Mouse (Mus musculus) kidney, postnatal 0 days (tissue): Measurements from ENCODE around the gene Mchr1. TPM values are rescaled to one million over a fixed set of nuclear protein-coding genes. Genes with fewer than 3 reads are reported as not detected.

Source experiments
- ATAC-seq: fragments of 200-750 bp; cut with Nextera tagmentation; replicated peaks from 2 replicates; pipeline ENCODE4 v1.8.0; 2017; ENCODE audit warnings: low read depth, moderate number of reproducible peaks, moderate TSS enrichment, moderate library complexity; ENCODE audit not compliant: low FRiP score
- DNase-seq: peaks from one replicate; pipeline ENCODE4 v3.0.0-alpha.2; 2016; ENCODE audit warnings: low spot score
- H3K27ac ChIP-seq: fragments of 300-500 bp; sonication (generic); 2 replicates; pipeline ENCODE4 v1.5.1; 2014; ENCODE audit warnings: mild to moderate bottlenecking
- H3K27me3 ChIP-seq: fragments of 300-500 bp; sonication (generic); 2 replicates; pipeline ENCODE4 v1.6.1; 2014; ENCODE audit warnings: low read length, mixed read lengths; ENCODE audit not compliant: insufficient read depth
- H3K36me3 ChIP-seq: fragments of 300-500 bp; sonication (generic); 2 replicates; pipeline ENCODE4 v1.6.1; 2014; ENCODE audit warnings: low read length, mixed read lengths; ENCODE audit not compliant: insufficient read depth
- H3K4me1 ChIP-seq: fragments of 300-500 bp; sonication (generic); replicated peaks from 2 replicates; pipeline ENCODE4 v1.6.1; 2014; ENCODE audit warnings: antibody characterized with exemption, low read length, mixed read lengths; ENCODE audit not compliant: insufficient read depth
- H3K4me2 ChIP-seq: fragments of 300-500 bp; sonication (generic); 2 replicates; pipeline ENCODE4 v1.6.1; 2014; ENCODE audit warnings: mild to moderate bottlenecking, low read length, moderate library complexity, mixed read lengths
- H3K4me3 ChIP-seq: fragments of 300-500 bp; sonication (generic); replicated peaks from 2 replicates; pipeline ENCODE4 v1.5.1; 2014; ENCODE audit warnings: low read depth, low read length
- H3K9ac ChIP-seq: fragments of 300-500 bp; sonication (generic); 2 replicates; pipeline ENCODE4 v1.6.1; 2014; ENCODE audit warnings: low read depth, low read length
- H3K9me3 ChIP-seq: fragments of 300-500 bp; sonication (generic); replicated peaks from 2 replicates; pipeline ENCODE4 v1.6.1; 2016; ENCODE audit warnings: low read length, inconsistent platforms, mixed read lengths
- CTCF ChIP-seq: IDR thresholded peaks from 2 replicates; pipeline ENCODE4 v1.5.1; 2016; ENCODE audit warnings: antibody characterized with exemption, low read depth, mild to moderate bottlenecking, moderate library complexity
- WGBS: fragments of 180-500 bp; shearing (Covaris S2); extraction: QIAGEN DNeasy Blood & Tissue Kit; methylation state at CpG from one replicate; pipeline ENCODE4 v1.1.7; 2014; 5-methylcytosine and 5-hydroxymethylcytosine counted together
- polyA plus RNA-seq: library from polyadenylated mRNA; unstranded; fragments of >200 nt; fragmentation: Nextera tagmentation; extraction: Ambion mirVana; gene quantifications from 2 replicates; pipeline ENCODE4 v1.2.1, GENCODE M21; 2015

The Mchr1 gene
- polyA plus RNA-seq, 1 experiment from 2014 or later: 0.78 TPM

DNA sequence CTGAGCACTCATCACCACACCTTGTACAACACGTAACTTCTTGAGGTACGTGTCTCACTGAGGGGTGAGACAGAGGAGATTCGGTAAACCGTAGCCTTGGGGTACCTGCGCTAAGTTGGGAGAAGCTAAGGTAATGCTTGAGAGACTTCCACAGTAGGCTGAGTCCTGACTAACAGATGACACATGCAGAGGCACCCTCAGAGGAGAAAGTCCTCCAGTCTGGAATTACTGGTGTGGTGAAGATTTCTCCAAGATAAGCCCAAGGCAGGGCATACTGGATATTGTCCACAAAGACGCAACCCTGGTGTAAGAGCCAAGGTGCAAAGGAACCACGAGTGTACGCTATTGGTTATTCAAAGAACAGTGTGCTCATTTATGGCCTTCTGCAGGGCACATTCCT, 42.4 kb upstream of the Mchr1 start:
- Histone ChIP-seq H3K36me3 (no peaks in the 10 kb centered on the region), H3K27me3 (no peaks in the 10 kb centered on the region), H3K9ac (no peak overlapping the region), H3K27ac (no peak overlapping the region), H3K9me3 (no peaks in the 10 kb centered on the region), H3K4me1 (0 out of 2 replicates have a peak, but pooled peaks cover 4% of the 10 kb centered on the region), H3K4me2 (no peak overlapping the region), H3K4me3 (no peak overlapping the region)
- WGBS: 82% methylated on average over 8 of the region's 8 CpGs
- TF ChIP-seq CTCF: no peak
- ATAC-seq (no peak), DNase-seq (no peak)

DNA sequence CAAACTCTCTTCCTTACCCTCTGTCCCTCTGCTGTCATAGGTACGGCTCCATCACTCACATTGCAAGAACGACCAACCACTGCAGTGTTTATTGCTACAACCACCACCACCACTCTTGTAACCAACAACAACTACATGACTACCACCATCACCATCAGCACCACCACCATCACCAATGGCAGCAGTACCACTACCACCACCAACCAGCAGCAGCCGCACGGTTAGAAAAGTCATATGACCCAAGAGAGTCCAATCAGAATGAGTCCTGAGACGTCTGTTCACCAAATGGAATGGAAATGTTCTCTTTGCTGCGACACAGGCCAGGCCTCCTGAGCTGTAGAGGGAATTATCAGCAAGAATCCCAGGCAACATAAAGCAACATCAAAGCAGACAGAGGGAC, 40.5 kb upstream of the Mchr1 start:
- 0 out of 2 replicates have a peak, but pooled peaks cover 4% of the 10 kb centered on the region for H3K4me1 ChIP-seq
- no peak overlapping the region for H3K4me2 ChIP-seq
- no peaks in the 10 kb centered on the region for H3K9me3 ChIP-seq
- ATAC-seq (no peak), DNase-seq (no peak)
- no peak for TF ChIP-seq CTCF
- 91% methylated on average over 6 of the region's 6 CpGs for WGBS
- H3K27ac ChIP-seq: no peak overlapping the region
- no peak overlapping the region for H3K9ac ChIP-seq
- H3K36me3 ChIP-seq: no peaks in the 10 kb centered on the region
- H3K27me3 ChIP-seq: no peaks in the 10 kb centered on the region
- H3K4me3 ChIP-seq: no peak overlapping the region

DNA sequence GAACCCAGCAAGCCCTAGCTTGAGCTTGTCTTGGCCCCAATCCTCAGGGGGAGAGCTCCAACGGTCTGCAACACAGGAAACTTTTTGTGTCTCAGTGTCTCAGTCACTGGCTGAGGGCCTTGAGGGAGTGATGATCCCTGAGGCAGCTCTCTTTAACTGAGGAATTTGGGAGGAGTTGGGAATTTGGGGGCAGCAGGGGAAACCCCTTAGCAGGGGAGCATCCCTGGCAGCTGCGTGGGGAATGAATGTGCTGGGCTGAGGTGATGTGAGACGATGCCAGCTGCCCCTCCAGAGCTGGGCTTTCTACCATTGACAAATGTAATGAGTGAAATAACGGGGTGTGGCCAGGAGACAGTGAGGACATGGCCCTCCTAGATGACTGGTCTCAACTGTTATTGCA, 39.9 kb upstream of the Mchr1 start:
- no peak for ATAC-seq
- Histone ChIP-seq H3K9ac (no peak overlapping the region), H3K36me3 (no peaks in the 10 kb centered on the region), H3K4me3 (no peak overlapping the region), H3K27ac (no peak overlapping the region), H3K4me2 (no peak overlapping the region), H3K4me1 (0 out of 2 replicates have a peak, but pooled peaks cover 4% of the 10 kb centered on the region), H3K9me3 (no peaks in the 10 kb centered on the region), H3K27me3 (no peaks in the 10 kb centered on the region)
- no peak for DNase-seq
- no peak for TF ChIP-seq CTCF
- WGBS: 43% methylated on average over 4 of the region's 4 CpGs

DNA sequence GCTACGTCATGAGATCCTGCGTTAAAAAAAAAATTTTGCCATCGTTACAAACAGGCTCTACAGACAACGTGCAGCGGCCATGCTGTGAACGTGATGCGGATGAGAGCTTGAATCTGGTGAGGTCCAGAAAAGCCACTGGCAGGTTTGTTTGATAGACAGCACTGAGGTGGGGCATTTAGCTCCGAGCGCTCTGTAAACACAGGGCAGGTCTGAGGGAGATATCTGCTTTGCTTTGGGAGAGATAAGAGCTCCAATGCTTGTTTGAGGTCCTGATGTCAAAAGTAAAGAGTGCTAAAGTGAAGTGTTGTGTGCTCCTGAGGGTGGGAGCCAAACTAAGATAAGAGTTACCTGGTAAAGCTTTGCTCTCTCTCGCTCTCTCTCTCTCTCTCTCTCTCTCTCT, 38.1 kb upstream of the Mchr1 start:
- WGBS: 87% methylated on average over 10 of the region's 10 CpGs
- no peak for ATAC-seq

DNA sequence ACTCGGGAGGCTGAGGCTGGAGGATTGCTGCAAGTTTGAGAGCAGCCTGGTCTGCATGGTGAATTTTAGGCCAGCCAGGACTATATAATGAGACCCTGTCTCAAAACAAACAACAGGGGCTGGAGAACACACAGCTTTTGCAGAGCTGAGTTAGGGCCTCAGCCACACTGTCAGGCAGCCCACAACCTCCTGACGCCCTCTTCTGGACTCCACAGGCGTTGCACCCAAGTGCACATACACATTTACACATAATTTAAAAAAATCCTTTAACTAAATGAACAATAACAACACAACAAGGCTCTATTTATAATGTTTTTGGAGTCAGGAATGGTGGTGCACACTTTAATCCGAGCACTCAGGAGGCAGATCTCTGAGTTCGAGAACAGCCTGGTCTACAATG, 36.9 kb upstream of the Mchr1 start:
- peak; percentile 30; the same call in 1 of the 2 replicates for TF ChIP-seq CTCF
- H3K9ac ChIP-seq: no peak overlapping the region
- no peak overlapping the region for H3K27ac ChIP-seq
- no peak for DNase-seq
- ATAC-seq: no peak
- no peak overlapping the region for H3K4me3 ChIP-seq
- no peaks in the 10 kb centered on the region for H3K9me3 ChIP-seq
- no peaks in the 10 kb centered on the region for H3K36me3 ChIP-seq
- no peaks in the 10 kb centered on the region for H3K27me3 ChIP-seq
- 92% methylated on average over 5 of the region's 5 CpGs for WGBS
- H3K4me2 ChIP-seq: no peak overlapping the region
- no peaks in the 10 kb centered on the region for H3K4me1 ChIP-seq

More for the DNA sequence above, 38.1 kb upstream of the Mchr1 start:
- TF ChIP-seq CTCF: no peak
- Histone ChIP-seq H3K4me1 (no peaks in the 10 kb centered on the region), H3K9ac (no peak overlapping the region), H3K4me3 (no peak overlapping the region), H3K4me2 (no peak overlapping the region), H3K27ac (no peak overlapping the region), H3K9me3 (no peaks in the 10 kb centered on the region), H3K36me3 (no peaks in the 10 kb centered on the region), H3K27me3 (no peaks in the 10 kb centered on the region)
- DNase-seq: no peak

DNA sequence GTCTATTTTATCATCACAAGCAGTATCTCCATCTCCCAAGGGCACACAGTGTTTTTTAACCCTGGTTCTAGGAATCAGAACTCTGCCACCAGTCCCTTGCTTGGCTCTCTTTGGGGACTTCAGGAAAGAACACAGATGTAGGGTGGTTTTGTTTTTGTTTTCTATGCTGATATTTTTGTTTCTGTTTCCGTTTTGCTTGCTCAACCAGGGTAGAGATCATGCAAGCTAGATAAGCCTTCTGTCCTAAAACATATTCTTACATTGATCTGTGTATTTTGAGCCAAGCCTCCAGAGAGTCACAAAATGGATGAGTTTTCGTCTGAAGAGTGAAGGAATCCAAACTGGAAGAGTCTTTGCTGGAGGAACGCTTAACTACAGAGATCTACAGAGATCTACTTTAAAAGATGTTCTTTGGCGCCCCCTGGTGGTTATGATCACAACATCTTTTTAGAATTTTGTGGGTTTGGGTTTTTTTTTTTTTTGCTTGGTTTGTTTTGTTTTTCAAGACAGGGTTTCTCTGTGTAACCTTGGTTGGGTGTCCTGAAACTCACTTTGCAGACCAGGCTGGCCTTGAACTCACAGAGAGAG, 35.8 kb upstream of the Mchr1 start:
- WGBS: 17% methylated on average over 4 of the region's 4 CpGs
- TF ChIP-seq CTCF: peak; percentile 75
- ATAC-seq (no peak), DNase-seq (peak; percentile 95)
- Histone ChIP-seq H3K4me1 (no peaks in the 10 kb centered on the region), H3K9ac (no peak overlapping the region), H3K27ac (peak overlapping the region; percentile 20; the same call in 1 of the 2 replicates), H3K4me2 (no peak overlapping the region; the same call in 1 of the 2 replicates), H3K9me3 (no peaks in the 10 kb centered on the region), H3K4me3 (no peak overlapping the region), H3K36me3 (no peaks in the 10 kb centered on the region), H3K27me3 (no peaks in the 10 kb centered on the region)

DNA sequence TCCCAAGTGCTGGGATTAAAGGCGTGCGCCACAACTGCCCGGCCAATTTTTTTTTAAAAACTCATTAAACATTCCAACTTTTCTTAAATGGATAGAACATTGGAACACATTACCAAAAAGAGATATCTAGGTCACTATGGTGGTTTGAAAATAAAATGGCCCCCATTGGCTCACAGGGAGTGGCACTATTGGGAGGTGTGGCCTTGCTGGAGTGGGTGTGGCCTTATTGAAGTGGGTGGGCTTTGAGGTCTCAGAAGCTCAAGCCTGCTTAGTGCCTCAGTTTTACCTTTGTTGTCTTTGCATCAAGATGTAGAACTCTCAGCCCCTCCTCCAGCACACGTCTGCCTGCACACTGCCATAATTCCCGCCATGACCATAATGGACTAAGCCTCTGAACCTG, 32.8 kb upstream of the Mchr1 start:
- TF ChIP-seq CTCF: no peak
- H3K4me3 ChIP-seq: no peak overlapping the region
- no peak overlapping the region for H3K27ac ChIP-seq
- no peaks in the 10 kb centered on the region for H3K36me3 ChIP-seq
- no peak for DNase-seq
- H3K4me2 ChIP-seq: no peak overlapping the region
- WGBS: 99% methylated on average over 5 of the region's 5 CpGs
- no peak overlapping the region for H3K9ac ChIP-seq
- ATAC-seq: no peak
- no peaks in the 10 kb centered on the region for H3K4me1 ChIP-seq
- no peaks in the 10 kb centered on the region for H3K27me3 ChIP-seq
- no peaks in the 10 kb centered on the region for H3K9me3 ChIP-seq
